Mouse (Mus musculus) small intestine, adult 2 months (tissue): ENCODE data around the gene Arrdc5.

Source experiments
- CTCF ChIP-seq: fragments of 200-500 bp; IDR thresholded peaks from 2 replicates; pipeline ENCODE4 v1.5.1; 2012; ENCODE audit warnings: low read depth, mild to moderate bottlenecking, control low read depth, inconsistent platforms, low read length, moderate library complexity, mixed read lengths; ENCODE audit not compliant: insufficient replicate concordance, insufficient read length; ENCODE audit errors: extremely low read depth
- POLR2A ChIP-seq: fragments of 200-500 bp; IDR thresholded peaks from 2 replicates; pipeline ENCODE4 v1.6.1; 2012; ENCODE audit warnings: low read depth, mild to moderate bottlenecking, control low read depth, inconsistent platforms, low read length, moderate library complexity

GRCm38 (mm10) chr17:56269741-56270140 lies 30.3 kb downstream of the Arrdc5 start:
- TF ChIP-seq CTCF (no peak), POLR2A (no peak)
